Mouse (Mus musculus) CD4-positive, CD25-positive, alpha-beta regulatory T cell, adult 2 months (primary cell): ENCODE measurements around the gene Foxd4.

Source experiments
- DNase-seq: peaks from one replicate; pipeline ENCODE4 v3.0.0-alpha.2; 2012; ENCODE audit warnings: low read depth, low spot score

Gene Foxd4

GRCm38 (mm10) chr19:24900581-24901220, at the start of gene Foxd4:
Gene Foxd4, minus strand, starts transcription at chr19:24901197.
- no peak for DNase-seq

GRCm38 (mm10) chr19:24945521-24946262, 44.7 kb upstream of the Foxd4 start:
- DNase-seq: no peak

- DNase-seq: no peak
Observed at GRCm38 (mm10) chr19:24937084-24937483, 36.1 kb upstream of the Foxd4 start.

GRCm38 (mm10) chr19:24929041-24929440, 28.0 kb upstream of the Foxd4 start:
- no peak for DNase-seq

- DNase-seq: no peak
Observed at GRCm38 (mm10) chr19:24920866-24921265, 19.9 kb upstream of the Foxd4 start.

- no peak for DNase-seq
Observed at GRCm38 (mm10) chr19:24908385-24909155, 7.6 kb upstream of the Foxd4 start.

GRCm38 (mm10) chr19:24907655-24908054, 6.7 kb upstream of the Foxd4 start:
- no peak for DNase-seq

GRCm38 (mm10) chr19:24902821-24903220, 1.8 kb upstream of the Foxd4 start:
- DNase-seq: no peak

- no peak for DNase-seq
Observed at GRCm38 (mm10) chr19:24902256-24902655, 1.3 kb upstream of the Foxd4 start.

GRCm38 (mm10) chr19:24901666-24902065, 669 bp upstream of the Foxd4 start:
- no peak for DNase-seq

- peak; percentile 13 for DNase-seq
Observed at GRCm38 (mm10) chr19:24899578-24900544, 1.1 kb downstream of the Foxd4 start.

- no peak for DNase-seq
Observed at GRCm38 (mm10) chr19:24898737-24899577, 2.0 kb downstream of the Foxd4 start.

GRCm38 (mm10) chr19:24897896-24898736, 2.9 kb downstream of the Foxd4 start:
- no peak for DNase-seq

GRCm38 (mm10) chr19:24897006-24897895, 3.7 kb downstream of the Foxd4 start:
- DNase-seq: no peak

- no peak for DNase-seq
Observed at GRCm38 (mm10) chr19:24896536-24896935, 4.5 kb downstream of the Foxd4 start.

GRCm38 (mm10) chr19:24886888-24887287, 14.1 kb downstream of the Foxd4 start:
- no peak for DNase-seq

GRCm38 (mm10) chr19:24885504-24885903, 15.5 kb downstream of the Foxd4 start:
- DNase-seq: peak; percentile 64

- DNase-seq: no peak
Observed at GRCm38 (mm10) chr19:24881237-24881636, 19.8 kb downstream of the Foxd4 start.
